Mouse (Mus musculus): ENCODE results near the gene Arhgdib.

The Arhgdib gene

DNA sequence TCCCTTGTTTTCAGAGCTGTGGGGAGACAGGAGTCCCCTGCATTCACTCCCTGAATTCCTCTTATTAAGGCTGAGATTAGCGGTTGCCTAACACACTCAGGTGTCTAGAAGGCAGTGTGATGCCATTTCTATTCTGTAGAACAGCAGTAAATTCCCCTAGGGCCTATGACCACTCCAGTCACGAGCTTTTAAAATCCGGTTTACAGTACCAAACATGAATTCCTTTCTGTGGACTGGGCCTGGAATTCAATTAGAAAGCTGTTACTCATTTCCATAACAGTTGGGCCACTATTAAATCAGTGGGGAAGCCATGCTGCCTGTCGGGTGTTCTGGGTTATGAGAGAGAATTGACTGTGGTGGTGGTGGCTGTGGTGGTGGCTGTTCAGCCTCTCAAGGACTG is 6.0 kb upstream of the Arhgdib start:
- DNase-seq, result no peak

DNA sequence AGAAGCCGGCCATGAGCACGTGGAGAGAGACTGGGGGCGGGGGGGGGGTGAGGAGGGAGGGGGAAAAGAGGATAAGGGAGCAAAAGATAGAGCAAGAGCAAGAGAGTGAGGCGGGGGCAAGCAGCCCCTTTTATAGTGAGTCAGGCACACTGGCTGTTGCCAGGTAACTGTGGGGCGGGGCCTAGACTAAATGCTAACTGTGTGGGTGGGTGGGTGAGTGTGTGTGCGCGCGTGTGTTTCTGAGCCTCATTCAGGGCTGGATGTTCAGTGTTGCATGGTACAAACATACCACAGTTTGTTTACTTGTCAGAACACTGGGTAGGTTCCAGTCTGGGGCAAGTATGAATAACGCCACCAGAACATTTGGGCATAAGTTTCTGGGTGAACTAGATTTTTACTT is 5.2 kb upstream of the Arhgdib start:
- no peak for DNase-seq

DNA sequence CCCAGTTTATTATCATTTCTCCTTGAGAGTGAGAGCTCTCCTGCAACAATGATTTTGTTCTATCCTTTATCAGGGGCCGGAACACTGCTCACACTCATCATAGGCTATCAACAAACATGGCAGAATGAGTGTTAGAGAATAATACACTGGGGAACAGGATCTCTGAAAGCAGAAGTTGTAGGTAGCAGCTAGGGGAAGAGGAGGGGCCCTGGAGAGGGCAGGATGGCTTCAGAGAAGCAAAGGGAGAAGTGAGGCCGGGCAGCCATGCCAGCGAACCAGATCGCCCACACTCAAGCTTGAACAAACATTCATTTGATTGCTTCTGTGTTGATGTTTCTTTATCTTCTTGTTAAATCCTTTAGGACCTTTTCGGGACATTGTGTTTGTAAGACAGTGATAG is 4.5 kb upstream of the Arhgdib start:
- peak; percentile 54 for DNase-seq

DNA sequence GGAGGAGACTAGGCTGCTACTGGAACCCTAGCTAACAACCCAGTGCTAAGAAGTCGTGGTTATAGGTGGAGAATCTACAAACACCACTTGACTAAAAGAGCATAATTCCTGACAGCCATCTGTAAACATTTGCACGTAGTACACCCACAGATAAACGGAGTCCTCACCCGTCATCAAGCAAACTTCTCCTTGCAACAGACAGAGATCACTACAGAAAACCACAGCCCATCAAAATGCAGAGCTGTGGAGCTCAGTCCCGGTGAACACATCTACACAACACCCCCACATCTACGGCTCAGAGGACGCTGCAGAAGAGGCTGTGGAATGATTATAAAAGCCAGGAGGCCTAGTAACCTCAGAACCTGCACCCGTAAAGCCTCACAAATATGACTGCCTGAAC is 2.8 kb upstream of the Arhgdib start:
- no peak for DNase-seq

DNA sequence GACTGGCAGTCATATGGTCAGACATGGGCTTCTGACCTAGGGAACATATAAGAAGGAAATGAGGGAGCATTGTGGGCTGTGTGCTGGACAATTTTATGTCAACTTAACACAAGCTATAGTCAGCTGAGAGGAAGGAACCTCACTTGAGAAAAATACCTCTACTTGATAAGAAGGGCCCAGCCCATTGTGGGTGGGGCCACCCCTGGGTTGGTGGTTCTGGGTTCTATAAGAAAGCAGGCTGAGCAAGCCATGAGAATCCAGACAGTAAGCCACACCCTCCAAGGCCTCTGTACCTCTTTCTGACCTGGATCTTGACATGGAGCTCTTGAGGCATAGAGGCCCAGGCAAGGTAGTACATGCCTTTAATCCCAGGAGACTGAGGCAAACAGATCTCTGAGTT is 1.7 kb upstream of the Arhgdib start:
- no peak for DNase-seq

DNA sequence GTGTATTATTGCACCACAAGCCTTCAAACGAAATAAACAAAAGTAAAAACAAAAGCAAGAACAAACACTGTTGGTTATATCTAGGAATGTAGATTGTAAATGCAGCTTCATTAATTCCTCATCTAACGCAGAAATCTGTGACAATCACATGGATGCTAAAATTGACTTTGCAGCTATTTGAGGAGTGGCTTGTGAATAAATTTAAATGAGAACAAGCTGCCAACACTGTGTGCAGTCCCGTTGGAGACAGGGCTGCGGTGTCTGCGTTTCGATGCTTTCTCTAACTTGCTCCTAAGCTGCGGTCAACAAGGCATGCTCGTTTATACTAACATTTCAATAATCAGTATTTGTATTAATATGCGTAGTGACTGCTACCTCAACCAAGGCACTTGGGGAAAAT is 581 bp upstream of the Arhgdib start:
- no peak for DNase-seq

DNA sequence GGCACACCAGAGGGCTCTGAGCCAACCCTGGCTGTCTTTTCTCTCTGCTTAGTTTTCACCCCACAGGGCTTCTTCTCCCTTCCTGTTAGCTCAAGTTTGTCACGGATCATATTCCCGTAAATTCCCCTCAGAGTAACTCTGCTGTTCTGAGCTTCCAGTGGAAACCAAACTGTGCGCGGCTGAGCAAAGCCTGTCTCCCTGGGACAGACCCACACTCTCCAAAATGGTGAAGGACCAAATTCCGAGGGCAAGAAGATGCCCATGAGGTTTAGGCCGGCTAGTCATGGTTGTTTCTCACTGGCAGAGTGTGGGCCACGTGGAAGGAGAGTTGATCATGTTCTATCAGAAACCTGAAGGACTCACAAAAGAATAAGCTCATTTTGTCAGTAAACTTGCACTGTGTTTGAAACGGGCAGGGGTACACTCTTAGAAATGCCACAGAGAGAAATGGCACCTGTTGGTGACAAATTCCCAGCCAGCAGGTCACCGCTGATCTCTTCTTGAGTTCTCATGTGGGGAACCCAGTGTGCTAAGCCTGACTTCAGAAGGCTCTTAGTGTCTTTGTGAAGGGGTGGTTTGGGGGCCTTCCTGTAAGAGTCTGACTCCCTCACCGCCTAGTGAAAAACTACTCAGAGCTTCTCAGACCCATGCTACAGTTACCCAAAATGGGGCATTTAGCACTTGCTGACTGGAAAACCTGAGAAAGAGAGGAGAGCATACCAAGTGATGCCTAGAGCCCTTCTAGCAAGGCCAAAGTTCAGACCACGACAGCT is 1.3 kb downstream of the Arhgdib start:
- DNase-seq, result peak; percentile 60

DNA sequence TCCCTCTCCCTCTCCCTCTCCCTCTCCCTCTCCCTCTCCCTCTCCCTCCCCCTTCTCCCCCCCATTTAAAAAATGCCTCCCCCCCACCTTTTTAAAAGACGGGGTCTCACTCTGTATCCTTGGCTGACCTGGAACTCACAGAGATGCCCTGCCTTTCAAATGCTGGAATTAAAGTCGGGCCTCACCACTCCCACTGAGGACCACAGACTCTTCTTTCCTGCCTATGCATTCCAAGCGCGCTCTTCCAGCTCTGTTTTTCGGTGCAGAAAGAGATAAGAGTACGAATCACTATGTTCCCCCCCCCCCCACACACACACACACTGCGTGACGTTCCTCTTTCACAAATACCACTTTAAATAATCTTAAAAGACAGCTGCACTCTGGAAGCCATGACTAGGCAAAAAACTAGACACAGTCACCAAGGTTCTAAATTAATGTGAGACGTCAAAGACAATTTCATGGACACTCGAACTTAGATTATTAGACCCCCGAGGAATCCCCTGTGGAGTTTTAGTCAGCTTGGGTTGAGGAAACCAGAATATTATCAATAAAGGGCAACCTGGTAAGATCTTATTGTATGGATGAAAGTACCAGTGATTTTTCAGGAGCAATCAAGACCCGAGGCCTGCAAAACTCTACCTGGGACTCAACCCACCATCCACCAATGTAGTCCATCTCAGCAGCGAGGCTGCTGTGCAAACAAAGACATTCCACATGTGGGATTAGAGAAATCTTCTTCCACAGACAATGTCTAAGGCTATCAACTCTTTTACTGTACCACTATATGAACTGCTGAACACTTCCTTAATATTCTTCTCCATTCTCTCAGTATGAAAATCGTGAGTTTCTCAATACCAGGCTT is 2.1 kb downstream of the Arhgdib start:
- DNase-seq, result no peak

DNA sequence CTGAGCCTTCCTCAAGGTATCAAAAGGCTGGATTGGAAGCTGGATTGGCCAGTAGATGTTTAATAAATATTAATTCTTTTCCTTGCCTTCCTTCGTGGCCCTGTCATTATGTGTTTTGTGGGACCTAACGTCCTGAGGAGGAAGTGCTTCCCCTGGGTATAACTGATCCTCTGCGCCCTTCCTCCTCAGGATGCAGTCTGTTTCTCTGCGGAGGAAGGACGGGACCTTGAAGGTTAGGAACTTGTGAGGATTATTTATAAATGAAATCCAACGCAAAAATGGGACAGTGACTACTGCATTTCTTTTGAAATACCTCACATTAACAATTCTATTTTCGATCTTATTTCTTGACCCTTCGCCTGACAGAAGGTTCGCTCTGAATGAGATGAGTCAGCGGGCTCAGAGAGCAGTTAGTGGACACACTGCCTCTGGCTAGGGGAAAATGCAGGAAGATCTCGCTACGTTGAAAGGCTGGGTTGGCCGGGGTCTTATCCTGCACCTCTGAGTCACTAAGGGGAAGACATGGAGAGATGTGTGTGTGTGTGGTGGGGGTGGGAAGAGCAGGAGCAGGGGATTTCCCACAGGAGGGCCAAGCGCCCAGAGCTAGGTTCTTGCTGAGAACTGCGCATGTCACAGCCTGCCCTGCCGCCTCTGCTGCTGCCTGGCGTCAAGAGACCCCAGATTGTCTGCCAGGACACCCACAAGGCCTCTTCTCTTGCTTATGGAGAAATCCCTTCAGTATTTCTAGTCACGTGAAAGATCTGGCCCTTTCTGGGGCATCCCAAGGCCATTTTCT is 3.2 kb downstream of the Arhgdib start:
- no peak for DNase-seq

DNA sequence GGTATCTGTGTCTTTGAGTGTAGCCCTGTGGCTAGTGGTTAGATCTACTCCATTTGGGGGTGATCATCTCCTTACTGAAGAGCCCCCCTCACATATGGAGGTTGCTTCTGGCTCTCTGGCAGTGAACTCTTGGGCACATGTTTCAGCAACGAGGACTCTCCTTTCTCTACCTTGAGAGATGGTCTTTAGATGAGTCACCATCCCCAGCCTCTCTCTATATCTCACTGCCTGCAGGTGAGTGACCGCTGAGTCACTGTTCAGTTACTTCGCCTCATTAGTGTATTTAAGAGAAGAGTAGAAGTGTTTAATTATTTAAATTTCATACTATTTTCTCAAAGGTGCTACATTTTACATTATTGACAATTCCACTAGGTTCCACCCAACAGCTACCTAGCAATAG is 4.6 kb downstream of the Arhgdib start:
- no peak for DNase-seq

DNA sequence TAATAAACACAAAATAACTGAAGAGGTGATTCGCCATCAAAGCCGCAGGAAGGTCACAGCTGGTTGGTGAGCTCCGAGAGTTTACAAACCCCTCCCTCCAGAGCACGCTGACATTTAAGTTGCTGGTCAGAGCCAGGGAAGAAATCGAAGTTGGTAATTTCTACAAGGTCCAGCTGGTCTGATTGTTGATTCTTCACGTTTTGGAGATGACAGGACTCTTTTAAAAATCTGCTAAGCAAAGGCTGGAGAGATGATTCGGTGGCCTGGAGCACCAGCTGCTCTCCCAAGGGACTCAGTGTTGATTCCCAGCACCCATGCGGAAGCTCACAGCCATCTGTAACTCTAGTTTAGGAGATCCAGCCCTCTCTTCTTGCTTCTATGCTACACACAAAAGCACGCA is 5.3 kb downstream of the Arhgdib start:
- no peak for DNase-seq

DNA sequence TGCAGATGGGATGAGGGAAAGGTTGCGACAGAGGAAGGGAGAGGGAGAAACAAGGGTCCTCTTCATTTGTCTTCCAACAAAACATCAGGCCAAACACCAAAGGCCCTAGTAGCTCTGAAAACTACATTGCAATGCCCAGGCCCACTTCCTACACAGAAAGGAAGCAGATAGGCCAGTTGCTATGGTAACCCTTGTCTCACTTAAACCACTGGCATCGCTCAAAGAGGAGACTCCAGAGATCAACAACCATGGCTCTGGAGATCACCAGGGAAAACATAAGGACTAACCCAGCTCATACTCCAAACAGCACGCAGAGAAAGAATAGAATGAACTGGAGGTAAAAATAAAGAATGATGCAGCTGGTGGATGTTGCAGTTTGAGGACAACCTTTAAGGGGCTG is 6.5 kb downstream of the Arhgdib start:
- no peak for DNase-seq

DNA sequence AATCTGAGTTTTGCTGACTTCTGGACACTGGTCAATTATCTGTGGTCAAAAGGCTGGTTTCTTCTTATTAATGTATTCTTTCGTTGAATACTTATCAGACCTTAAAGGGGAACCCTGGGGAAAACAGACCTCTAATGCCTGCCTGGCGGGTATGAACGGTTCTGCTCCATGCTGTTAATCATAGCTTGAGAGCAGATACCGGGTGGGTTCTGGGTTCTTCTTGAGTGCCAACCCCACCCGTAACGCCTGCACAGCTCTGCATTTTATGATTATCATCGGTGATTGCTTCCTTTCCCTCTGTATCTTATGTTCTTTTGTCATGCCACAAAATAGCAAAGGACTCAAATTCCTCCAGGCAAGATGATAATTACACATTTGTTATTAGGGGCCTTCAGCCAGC is 7.6 kb downstream of the Arhgdib start:
- no peak for DNase-seq

DNA sequence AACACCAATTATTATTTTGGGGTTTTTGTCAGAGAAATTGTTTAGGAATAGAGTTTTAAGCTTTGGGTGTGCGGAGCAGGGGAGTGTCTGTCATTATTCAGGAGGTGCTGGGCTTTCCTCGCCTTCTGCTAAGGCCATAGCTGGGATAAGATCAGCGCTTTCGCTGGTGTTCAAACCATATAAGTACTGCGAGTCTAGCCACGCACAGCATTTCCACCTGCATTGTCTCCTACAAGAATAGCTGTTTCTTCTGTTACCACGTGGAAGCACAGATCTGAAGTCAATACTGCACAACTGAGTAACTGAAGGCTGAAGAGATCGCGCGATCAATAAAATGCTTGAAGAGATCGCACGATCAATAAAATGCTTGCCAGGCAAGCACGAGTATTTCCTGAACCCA is 10.5 kb downstream of the Arhgdib start:
- DNase-seq, result no peak

DNA sequence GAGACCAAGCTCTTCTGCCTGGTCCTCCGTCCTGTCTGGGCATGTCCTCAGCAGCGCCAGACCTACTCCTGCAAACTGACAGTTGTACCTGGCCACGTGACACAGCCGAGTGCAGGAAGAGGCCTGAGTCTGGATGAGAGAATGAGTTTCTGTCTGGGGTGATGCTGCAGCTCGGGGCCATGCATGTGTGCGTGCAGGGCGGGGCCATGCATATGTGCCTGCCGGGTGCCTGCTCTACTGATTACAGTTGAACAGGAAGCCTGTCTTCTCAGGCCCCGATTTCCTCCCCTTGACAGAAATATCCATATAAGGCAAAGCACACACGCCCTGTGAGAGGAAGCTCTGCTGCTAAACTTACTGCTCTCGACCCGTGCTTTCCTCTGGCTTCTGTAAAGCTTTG is 11.0 kb downstream of the Arhgdib start:
- DNase-seq, result peak; percentile 72

DNA sequence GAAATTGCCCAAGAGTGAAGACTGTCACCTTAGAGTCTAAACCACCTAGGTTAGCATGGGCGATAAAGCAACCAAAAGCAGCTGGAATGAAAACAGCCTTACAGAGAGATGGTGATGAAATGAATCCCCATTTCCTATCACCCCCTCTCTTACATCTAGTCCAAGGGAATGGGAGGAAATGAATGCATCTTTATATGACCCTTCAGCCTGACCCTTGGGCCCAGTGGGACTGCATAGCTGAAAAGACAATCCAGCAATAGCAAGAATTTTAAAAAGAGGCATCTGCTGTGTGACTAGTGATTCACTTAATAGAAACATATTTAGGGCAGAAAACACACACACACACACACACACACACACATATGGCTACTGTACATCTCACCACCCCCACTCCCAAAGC is 14.1 kb downstream of the Arhgdib start:
- DNase-seq, result no peak

DNA sequence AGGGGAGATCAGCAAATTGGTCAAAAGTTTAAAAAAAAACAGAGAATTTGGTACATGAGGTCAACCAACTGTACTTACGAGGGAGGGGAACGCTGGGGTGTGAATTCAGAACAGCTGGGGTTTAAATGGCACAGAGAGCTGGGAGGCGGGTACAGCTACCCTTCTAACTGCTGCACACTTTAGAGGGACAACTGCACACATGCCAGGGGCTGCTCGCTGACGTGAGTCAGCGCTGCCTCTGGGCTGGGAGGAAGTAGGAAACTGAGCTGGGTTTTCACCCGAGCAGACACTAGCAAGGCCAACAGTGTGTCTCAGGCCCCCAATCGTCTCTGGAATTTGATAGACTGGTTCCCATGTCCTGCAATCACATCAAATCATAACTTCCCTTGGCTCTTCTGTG is 16.6 kb downstream of the Arhgdib start:
- DNase-seq, result no peak

DNA sequence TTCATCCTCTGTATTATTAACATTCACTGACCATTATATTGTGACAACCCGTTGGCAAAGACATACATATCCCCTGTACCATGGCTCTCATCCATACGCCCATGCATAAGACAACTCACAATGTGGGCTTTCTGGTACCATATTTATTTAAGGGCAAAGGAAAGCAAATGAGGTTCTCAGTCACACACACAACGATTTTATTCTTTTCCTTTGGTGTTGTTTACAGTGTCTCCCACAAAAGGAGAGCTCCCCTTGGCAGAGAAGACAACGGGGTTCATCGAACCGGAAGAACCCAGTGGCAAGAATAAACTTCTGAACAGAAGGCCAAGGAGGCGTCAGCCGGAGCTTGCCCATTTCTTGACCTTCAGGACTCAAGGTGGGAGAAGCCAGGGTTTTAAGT is 18.2 kb downstream of the Arhgdib start, which contains the start of gene Pde6h:
Gene Pde6h, plus strand, starts transcription at position 301 of the 400 bp plus-strand sequence.
- DNase-seq, result no peak

DNA sequence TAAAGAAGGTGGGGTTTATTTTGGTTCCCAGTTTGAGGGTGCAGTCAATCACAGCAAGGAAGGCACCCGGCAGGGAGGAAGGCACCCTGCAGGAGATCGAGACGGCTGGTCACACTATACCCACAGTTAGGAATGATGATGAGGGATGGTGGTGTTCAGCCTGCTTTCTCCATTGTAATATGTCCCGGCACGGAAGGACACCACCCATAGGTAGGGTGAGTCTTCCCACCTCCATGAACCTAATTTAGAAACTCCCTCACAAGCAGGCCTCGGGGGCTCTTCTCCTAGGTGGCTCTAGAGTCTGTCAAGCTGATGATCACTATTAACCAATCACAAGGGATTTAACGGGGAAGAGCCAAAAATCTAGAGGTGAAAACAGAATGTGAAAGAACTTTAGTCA is 18.8 kb downstream of the Arhgdib start:
- no peak for DNase-seq

DNA sequence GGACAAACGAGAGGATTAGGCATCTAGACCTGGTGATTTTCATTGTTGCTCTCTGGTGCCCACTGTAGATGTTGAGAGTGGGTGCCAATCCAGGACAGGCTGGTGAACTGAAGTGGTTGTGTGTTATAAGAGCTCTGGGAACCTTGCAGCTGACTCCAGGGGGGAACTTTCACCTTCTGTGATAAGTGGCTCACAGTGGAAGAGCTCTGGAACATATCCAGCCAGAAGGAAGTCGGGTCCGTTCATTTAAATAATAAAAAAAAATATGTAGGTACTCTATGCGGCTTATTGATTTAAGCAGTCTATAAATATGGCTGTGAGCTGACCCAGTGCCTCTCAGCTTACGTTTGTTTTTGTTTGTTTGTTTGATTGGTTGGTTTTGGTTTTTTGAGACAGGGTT is 19.6 kb downstream of the Arhgdib start, which contains the start of gene Erp27:
Gene Erp27, minus strand, starts transcription at position 101 of the 400 bp plus-strand sequence.
- no peak for DNase-seq

DNA sequence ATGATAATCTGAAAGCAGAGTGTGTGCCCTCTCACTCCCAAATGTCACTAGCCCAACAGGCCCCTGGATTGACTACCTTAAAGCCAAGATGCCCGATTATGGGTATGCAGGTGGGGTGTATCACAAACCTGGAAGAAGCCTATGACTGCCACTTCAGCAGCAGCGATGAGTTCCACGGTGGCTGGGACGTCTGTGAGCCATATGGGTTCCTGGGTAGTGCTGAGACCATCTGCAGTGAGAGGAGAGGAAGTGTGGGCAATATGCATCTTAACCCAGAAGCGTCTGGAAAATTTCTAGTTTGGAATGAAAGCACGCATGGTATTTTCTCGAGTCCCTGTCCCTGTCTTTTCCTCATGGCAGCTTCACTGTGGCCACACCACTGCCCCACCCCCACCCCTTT is 20.1 kb downstream of the Arhgdib start:
- no peak for DNase-seq

DNA sequence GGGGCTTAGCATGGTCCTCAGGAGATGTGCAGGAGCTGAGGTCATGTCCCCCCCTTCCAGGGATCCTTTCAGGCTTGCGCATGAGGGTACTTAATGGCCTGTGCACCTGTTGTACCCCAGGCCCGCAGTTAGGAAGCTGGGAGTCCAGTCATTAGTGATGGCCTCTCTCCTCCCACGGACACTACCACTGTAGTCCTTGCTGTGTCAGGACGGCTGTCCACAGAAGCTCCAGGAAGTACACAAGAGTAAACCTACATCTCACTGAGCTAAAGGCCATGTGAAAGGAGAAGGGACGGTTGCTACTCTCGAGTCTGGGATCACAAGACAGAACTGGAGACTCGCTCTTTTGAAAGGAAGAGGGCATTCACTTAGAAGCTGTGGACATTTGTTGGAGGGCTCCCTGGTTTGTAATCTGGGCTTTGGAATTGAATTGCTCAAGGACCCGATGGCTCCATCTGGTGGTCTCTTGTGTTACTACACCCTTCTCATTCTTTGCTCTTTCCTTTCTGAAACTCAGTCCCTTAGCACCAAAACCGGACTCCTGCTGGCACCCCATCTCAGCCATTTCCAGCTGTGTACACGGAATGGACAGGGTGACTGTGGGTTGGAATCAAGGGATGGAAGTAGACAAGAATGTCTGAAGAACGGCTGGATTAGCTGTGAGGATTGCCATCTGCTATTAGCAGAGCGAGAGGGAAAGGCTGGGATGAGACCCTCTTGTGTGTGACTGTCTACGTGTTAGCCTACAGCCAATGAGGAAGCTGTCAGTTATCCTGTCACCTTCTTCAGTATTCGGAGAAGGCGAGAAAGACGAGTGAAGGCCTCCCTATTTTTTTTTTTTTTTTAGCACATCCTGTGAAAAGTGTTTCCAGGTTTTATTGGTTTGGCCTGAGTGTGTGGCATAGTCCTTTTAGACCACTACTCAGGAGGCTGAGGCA is 21.1 kb downstream of the Arhgdib start:
- peak; percentile 91 for DNase-seq

All from lung, postnatal 36 days (tissue).